Mouse (Mus musculus) MEL (cell line): ENCODE results near the gene Gabarapl2.

ENCODE experiments used
- CTCF ChIP-seq, 3 experiments: IDR thresholded peaks in 2 of 3; conservative IDR thresholded peaks in 1 of 3; 2 replicates each; pipeline ENCODE4 v1.5.1; 2011 to 2012; ENCODE audit warnings: low read length in 3 of 3, low read depth in 2 of 3, mild to moderate bottlenecking in 2 of 3, improper control_type of control experiment in 1 of 3, inconsistent platforms in 1 of 3, mixed read lengths in 1 of 3, moderate library complexity in 1 of 3; ENCODE audit not compliant: control insufficient read depth in 1 of 3, insufficient read depth in 1 of 3, poor library complexity in 1 of 3, severe bottlenecking in 1 of 3
- EP300 ChIP-seq, 2 experiments: IDR thresholded peaks; 2 replicates each; pipeline ENCODE4 v1.6.1; 2011; ENCODE audit warnings: improper control_type of control experiment in 2 of 2, low read length in 2 of 2, low read depth in 1 of 2, mild to moderate bottlenecking in 1 of 2
- GATA1 ChIP-seq: IDR thresholded peaks from 2 replicates; pipeline ENCODE4 v1.6.1; 2011; ENCODE audit warnings: low read depth, low read length, improper control_type of control experiment
- JUND ChIP-seq: IDR thresholded peaks from 2 replicates; pipeline ENCODE4 v1.6.1; 2011; ENCODE audit warnings: low read depth, mild to moderate bottlenecking, improper control_type of control experiment, low read length
- TBP ChIP-seq: IDR thresholded peaks from 2 replicates; pipeline ENCODE4 v1.8.0; 2011; ENCODE audit warnings: low read depth, low read length, improper control_type of control experiment
- ZNF384 ChIP-seq: IDR thresholded peaks from 2 replicates; pipeline ENCODE4 v1.6.1; 2012; ENCODE audit warnings: low read depth, mild to moderate bottlenecking, inconsistent platforms, low read length, improper control_type of control experiment

DNA sequence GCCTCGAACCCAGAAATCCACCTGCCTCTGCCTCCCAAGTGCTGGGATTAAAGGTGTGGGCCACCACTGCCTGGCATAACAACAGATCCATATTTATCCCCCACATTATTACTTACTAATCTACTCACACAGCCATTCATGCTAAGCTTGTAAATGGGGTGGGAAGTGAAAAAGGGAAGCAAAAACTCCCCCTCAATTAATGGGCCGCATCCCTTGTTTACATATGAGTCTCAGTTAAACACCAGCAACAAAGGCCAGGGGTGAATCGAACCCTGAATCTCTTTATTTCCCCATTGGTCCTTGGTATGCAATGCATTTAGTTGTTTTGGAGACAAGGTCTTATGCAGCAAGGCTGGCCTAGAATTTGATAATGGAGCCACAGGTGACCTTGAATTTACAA is 10.3 kb downstream of the Gabarapl2 start:
- TF ChIP-seq EP300 (IDR thresholded peaks at IDR 0.05; ENCODE audit: low read depth in 1 of 2, low read length in 2 of 2) (no peak), TBP (no peak), JUND (no peak), GATA1 (no peak), CTCF (IDR thresholded peaks at IDR 0.05 in 2 of 3, conservative IDR thresholded peaks at IDR 0.05 in 1 of 3; ENCODE audit: control insufficient read depth in 1 of 3, insufficient read depth in 1 of 3, low read depth in 2 of 3, low read length in 3 of 3, poor library complexity in 1 of 3, severe bottlenecking in 1 of 3) (no peak), ZNF384 (no peak)
